Mouse (Mus musculus): ENCODE data around the gene Pax8. TPM values are rescaled to one million over a fixed set of nuclear protein-coding genes. Genes with fewer than 3 reads are reported as not detected.

Gene Pax8
- total and polyA plus RNA-seq, 3 experiments: 0.17 to 0.60 TPM; not detected in 1

DNA sequence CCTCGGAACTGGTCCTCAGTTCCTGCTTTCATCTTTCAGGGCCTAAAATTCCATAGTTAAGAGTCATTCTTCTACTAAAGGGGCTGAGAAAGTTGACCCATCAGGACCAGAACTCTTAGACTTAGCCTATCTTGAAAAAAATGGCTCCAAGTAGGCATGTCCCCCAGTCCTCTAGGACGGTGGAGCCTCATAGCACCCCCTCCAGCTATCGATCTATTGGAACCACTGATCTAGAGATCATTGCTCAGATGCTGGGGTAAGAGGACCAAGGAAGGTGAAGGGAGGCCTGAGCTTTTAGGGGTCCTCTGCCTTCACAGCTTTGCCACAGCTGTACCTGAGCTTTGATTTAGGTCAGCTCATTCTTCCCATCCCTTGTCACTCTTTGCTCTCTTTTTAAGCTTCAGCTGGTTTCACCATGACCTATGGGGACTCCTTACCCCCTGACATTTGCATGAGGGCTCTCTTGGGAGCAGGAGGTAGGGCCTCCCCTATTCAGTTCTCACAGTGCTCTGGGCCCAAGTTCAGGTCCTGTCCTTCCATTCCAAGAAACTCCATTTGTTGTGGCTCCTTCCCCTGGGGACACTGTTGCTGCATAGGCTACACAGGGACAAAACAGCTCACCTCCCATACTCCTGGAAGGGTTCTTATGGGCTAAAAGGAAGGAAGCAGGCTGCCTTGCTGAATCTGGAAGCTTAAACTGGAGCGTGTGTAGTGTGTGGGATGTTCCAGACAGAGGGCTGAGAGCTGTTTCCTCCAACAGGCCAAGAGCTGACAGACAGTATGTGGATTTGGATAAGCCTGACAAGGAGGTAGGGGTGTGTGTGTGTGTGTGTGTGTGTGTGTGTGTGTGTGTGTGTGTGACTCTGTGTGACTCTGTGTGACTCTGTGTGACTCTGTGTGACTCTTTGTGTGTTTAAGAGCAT, 87.8 kb downstream of the Pax8 start (continued):
- TF ChIP-seq HCFC1 (IDR thresholded peaks at IDR 0.05; ENCODE audit: low read depth, low read length) (no peak; the same call in 1 of the 2 replicates), SIN3A (IDR thresholded peaks at IDR 0.05; ENCODE audit: low read length) (peak; percentile 96), ZKSCAN1 (IDR thresholded peaks at IDR 0.05; ENCODE audit: borderline replicate concordance, low read depth, low read length) (no peak), MAZ (IDR thresholded peaks at IDR 0.05; ENCODE audit: low read depth, low read length) (0 out of 2 replicates have a peak, but pooled peaks have one; percentile 18), JUN (IDR thresholded peaks at IDR 0.05; ENCODE audit: insufficient read depth, low read depth, low read length) (no peak), BHLHE40 (IDR thresholded peaks at IDR 0.05; ENCODE audit: low read depth, low read length) (0 out of 2 replicates have a peak, but pooled peaks have one; percentile 29), POLR2AphosphoS2 (IDR thresholded peaks at IDR 0.05; ENCODE audit: low read depth, low read length) (0 out of 2 replicates have a peak, but pooled peaks have one; percentile 21), CTCF (conservative IDR thresholded peaks at IDR 0.05 in 1 of 2, IDR thresholded peaks at IDR 0.05 in 1 of 2; ENCODE audit: low read depth in 2 of 2, low read length in 2 of 2) (no peak), MYC (IDR thresholded peaks at IDR 0.05; ENCODE audit: low read depth, low read length) (no peak; the same call in 1 of the 2 replicates), TCF12 (IDR thresholded peaks at IDR 0.05; ENCODE audit: low read depth, low read length) (peak; percentile 61; the same call in 1 of the 2 replicates), EP300 (IDR thresholded peaks at IDR 0.05; ENCODE audit: low read length) (peak; percentile 52), ZMIZ1 (IDR thresholded peaks at IDR 0.05; ENCODE audit: low read depth, low read length) (peak; percentile 42; the same call in 1 of the 2 replicates), KAT2A (IDR thresholded peaks at IDR 0.05; ENCODE audit: insufficient replicate concordance, low read length) (peak; percentile 62; the same call in 1 of the 2 replicates), RAD21 (IDR thresholded peaks at IDR 0.05; ENCODE audit: low read depth, low read length) (no peak), ETS1 (conservative IDR thresholded peaks at IDR 0.05; ENCODE audit: low read depth, low read length) (peak; percentile 91)

DNA sequence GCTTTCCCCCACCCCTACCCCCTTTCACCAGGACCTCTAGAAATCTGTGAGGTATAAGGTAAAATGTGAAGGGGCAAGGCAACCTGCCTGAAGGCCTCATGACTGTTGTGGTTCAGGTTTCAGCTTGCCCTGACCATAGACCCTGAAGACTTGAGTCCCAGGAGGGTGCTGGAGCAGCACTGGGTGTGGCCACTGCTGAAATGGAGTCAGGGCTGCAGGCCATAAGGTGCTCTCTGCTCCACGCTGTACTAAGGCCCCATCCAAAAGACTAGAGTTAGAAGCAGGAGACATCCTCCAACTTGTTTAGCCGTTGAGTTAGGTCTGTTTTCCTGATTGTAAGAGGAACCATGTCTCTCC, 88.5 kb downstream of the Pax8 start:
- DNase-seq (ENCODE audit: extremely low read depth): peak; percentile 59
- Histone ChIP-seq H3K4me1 (ENCODE audit: control insufficient read depth in 1 of 2, insufficient read depth in 2 of 2) (peaks cover 27 to 76% of the 10 kb centered on the region in 2 experiments), H3K27me3 (replicated peaks) (no peaks in the 10 kb centered on the region), H3K79me2 (replicated peaks; ENCODE audit: control insufficient read depth, extremely low read depth, insufficient read depth, poor library complexity, severe bottlenecking) (peaks cover 62% of the 10 kb centered on the region), H3K36me3 (replicated peaks in 1 of 2; ENCODE audit: control insufficient read depth in 1 of 2, insufficient read depth in 1 of 2, low read length in 1 of 2) (peaks cover 22 to 46% of the 10 kb centered on the region in 2 experiments), H3K4me2 (ENCODE audit: insufficient read depth, low read depth, poor library complexity, severe bottlenecking) (peak overlapping the region; percentile 98), H3K27ac (ENCODE audit: insufficient read depth, low read depth) (peak overlapping the region; percentile 76), H3K9me3 (replicated peaks; ENCODE audit: low read length) (no peaks in the 10 kb centered on the region), H3K4me3 (replicated peaks in 1 of 3; ENCODE audit: low read depth in 2 of 3, low read length in 2 of 3, poor library complexity in 1 of 3) (peak overlapping the region; percentile 71 to 98 (median 94)), H3K9ac (ENCODE audit: insufficient read depth, low read depth) (peak overlapping the region; percentile 97)
- dilution Hi-C loops (cut with MboI; ENCODE audit: extremely low pct_ligation_motif_present, extremely low pct_unique_long_range_greater_than_20kb, low sequenced_read_pairs) (no loop called here), in situ Hi-C loops (cut with MboI; ENCODE audit: low pct_ligation_motif_present, low pct_unique_long_range_greater_than_20kb, low sequenced_read_pairs) (no loop called here)
- TF ChIP-seq CHD1 (IDR thresholded peaks at IDR 0.05; ENCODE audit: low read depth, low read length) (peak; percentile 48; the same call in 1 of the 2 replicates), KAT2A (IDR thresholded peaks at IDR 0.05; ENCODE audit: insufficient replicate concordance, low read length) (no peak), IRF4 (IDR thresholded peaks at IDR 0.05; ENCODE audit: low read depth, low read length) (0 out of 2 replicates have a peak, but pooled peaks have one; percentile 9), MAX (IDR thresholded peaks at IDR 0.05; ENCODE audit: low read length) (peak; percentile 30; the same call in 1 of the 2 replicates), JUN (IDR thresholded peaks at IDR 0.05; ENCODE audit: insufficient read depth, low read depth, low read length) (no peak), ETS1 (conservative IDR thresholded peaks at IDR 0.05; ENCODE audit: low read depth, low read length) (peak; percentile 47; the same call in 1 of the 2 replicates), TCF12 (IDR thresholded peaks at IDR 0.05; ENCODE audit: low read depth, low read length) (peak; percentile 55; the same call in 1 of the 2 replicates), GABPA (IDR thresholded peaks at IDR 0.05; ENCODE audit: insufficient replicate concordance, low read depth, low read length) (no peak), MAZ (IDR thresholded peaks at IDR 0.05; ENCODE audit: low read depth, low read length) (no peak), MXI1 (IDR thresholded peaks at IDR 0.05; ENCODE audit: low read depth, low read length) (peak; percentile 14; the same call in 1 of the 2 replicates), E2F4 (IDR thresholded peaks at IDR 0.05; ENCODE audit: insufficient replicate concordance, low read depth, low read length) (no peak)
